Mouse (Mus musculus): ENCODE measurements around the gene Sema6d.

DNA sequence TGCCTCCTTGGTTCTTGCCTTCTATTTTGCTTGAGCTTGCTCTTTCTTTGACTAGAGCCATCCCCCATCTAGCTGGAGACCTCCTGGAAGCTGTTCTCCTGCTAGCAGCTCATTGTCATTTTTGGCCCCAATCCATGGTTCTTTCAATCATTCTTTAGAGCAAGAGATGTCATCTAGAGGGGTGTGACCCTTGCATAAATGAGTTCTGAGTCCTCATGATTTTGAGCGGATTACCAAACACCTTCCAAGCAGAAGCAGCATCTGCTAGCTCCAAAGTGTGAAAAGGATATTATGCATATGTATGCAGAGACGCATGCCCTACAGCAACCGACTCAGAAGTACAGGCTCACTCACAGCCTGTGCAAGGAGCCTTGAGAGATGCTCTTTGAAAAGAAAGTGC, 201.4 kb downstream of the Sema6d start:
- TF ChIP-seq CTCF (IDR thresholded peaks at IDR 0.05; ENCODE audit: insufficient read depth, low read depth, low read length) (no peak), POLR2A (IDR thresholded peaks at IDR 0.05; ENCODE audit: insufficient read depth, low read depth, low read length) (no peak)

Measured in olfactory bulb, adult 2 months (tissue).